Mouse (Mus musculus) testis, adult 2 months (tissue): ENCODE results near the gene Tc2n.

ENCODE experiments used
- CTCF ChIP-seq: fragments of 200-500 bp; IDR thresholded peaks from 2 replicates; pipeline ENCODE4 v1.5.1; 2012; ENCODE audit warnings: low read depth, mild to moderate bottlenecking, inconsistent platforms, low read length, moderate library complexity; ENCODE audit not compliant: control insufficient read depth, insufficient read depth, insufficient replicate concordance
- POLR2A ChIP-seq: fragments of 200-500 bp; IDR thresholded peaks from 2 replicates; pipeline ENCODE4 v1.6.1; 2012; ENCODE audit warnings: low read depth, mild to moderate bottlenecking, inconsistent platforms, low read length, moderate library complexity; ENCODE audit not compliant: control insufficient read depth

GRCm38 (mm10) chr12:101718755-101719150, 430 bp upstream of the Tc2n start:
- no peak for TF ChIP-seq CTCF
- no peak for TF ChIP-seq POLR2A
